Comparison of ENCODE assay signal across 8 mouse cellular contexts in the genomic region with DNA sequence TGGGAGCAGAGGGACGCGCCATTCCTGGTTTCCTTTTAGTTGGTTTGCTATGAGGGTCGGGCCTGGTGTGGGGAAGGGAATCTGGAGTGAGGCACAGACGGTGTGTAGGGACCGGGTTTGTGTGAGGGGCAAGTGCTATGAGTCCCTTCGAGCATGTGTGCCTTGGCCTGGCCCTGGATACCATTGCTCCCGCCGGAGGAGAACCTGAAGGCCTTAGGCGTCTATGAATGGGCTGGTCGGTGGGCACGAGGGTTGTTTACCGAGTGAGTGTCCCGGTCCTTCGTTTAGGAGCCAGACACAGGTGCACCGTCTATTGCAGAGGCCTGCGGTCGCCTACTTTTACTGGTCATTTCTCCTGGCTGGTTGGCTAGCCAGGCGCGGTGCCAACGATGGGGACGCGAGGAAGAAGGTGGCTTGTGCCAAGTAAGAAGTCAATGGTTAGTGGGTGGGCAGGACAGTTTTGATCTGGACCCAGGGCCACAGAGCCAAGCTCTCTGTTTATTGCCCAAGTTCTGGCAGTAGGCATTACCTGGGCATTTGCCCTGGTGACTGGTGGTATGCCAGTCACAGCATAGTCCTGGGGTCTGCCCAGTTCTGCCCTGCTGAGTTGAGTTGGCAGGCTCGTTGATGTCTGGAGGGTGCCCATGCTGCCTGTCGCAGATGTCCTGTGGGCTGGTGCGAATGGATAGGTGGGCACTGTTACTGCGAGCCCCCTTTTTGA. TPM values are rescaled to one million over a fixed set of nuclear protein-coding genes. Genes with fewer than 3 reads are reported as not detected.
DNase-seq lines count a peak whose midpoint lies in the region; ATAC-seq lines count a peak whose summit lies in the region.

No protein-coding gene starts in this region.

- no peak for DNase-seq in neural tube, embryonic 11.5 days (ENCODE audit: low spot score)
- no peak for DNase-seq in neural tube, embryonic 10.5 days (ENCODE audit: extremely low spot score, low spot score)
- peak; percentile 95 for DNase-seq in cerebellum, adult 8-10 months
- DNase-seq in frontal cortex, postnatal 10 days (ENCODE audit: low spot score in 2 of 2) = peak; percentile 63 to 64
- DNase-seq in hindbrain, embryonic 14.5 days (ENCODE audit: low spot score) = peak; percentile 35
- DNase-seq in left cerebral cortex, adult 8-10 months (ENCODE audit: low spot score in 2 of 2) = peak; percentile 60 to 70
- DNase-seq in lung, postnatal 36 days = peak; percentile 65
- peak; percentile 56 to 60 for DNase-seq in spleen, postnatal 10 days (ENCODE audit: low spot score in 2 of 2)

- peak overlapping the region; percentile 99 for H3K27ac ChIP-seq in neural tube, embryonic 11.5 days (ENCODE audit: low read depth, low read length)
- peak overlapping the region; percentile 100 for H3K27ac ChIP-seq in hindbrain, embryonic 14.5 days

- no peaks in the 10 kb centered on the region for H3K36me3 ChIP-seq in neural tube, embryonic 11.5 days (ENCODE audit: control insufficient read depth, insufficient read depth, low read length)
- peaks cover 2% of the 10 kb centered on the region; the same call in 1 of the 2 replicates for H3K36me3 ChIP-seq in hindbrain, embryonic 14.5 days (replicated peaks; ENCODE audit: control insufficient read depth, insufficient read depth)

- 20% methylated on average over 26 of the region's 26 CpGs for WGBS in neural tube, embryonic 11.5 days
- WGBS in hindbrain, embryonic 14.5 days = 15% methylated on average over 26 of the region's 26 CpGs

- peak overlapping the region; percentile 94 for H3K9ac ChIP-seq in neural tube, embryonic 11.5 days (ENCODE audit: low read length)
- H3K9ac ChIP-seq in hindbrain, embryonic 14.5 days = peak overlapping the region; percentile 79

- peak; percentile 56 for ATAC-seq in neural tube, embryonic 11.5 days (ENCODE audit: insufficient read depth, low FRiP score, low TSS enrichment)
- peak; percentile 34 for ATAC-seq in hindbrain, embryonic 14.5 days (ENCODE audit: low FRiP score)

- H3K27me3 ChIP-seq in neural tube, embryonic 11.5 days (ENCODE audit: control insufficient read depth, insufficient read depth, low read length) = no peaks in the 10 kb centered on the region
- H3K27me3 ChIP-seq in hindbrain, embryonic 14.5 days (ENCODE audit: control insufficient read depth, insufficient read depth, low read length) = no peaks in the 10 kb centered on the region

- peaks cover 8% of the 10 kb centered on the region; the same call in 1 of the 2 replicates for H3K4me1 ChIP-seq in neural tube, embryonic 11.5 days (ENCODE audit: control insufficient read depth, insufficient read depth, low read length)
- peaks cover 39% of the 10 kb centered on the region for H3K4me1 ChIP-seq in hindbrain, embryonic 14.5 days (replicated peaks; ENCODE audit: control insufficient read depth, insufficient read depth, low read length)

- H3K4me2 ChIP-seq in neural tube, embryonic 11.5 days (ENCODE audit: low read depth) = peak overlapping the region; percentile 88
- peak overlapping the region; percentile 97 for H3K4me2 ChIP-seq in hindbrain, embryonic 14.5 days (replicated peaks)

- H3K9me3 ChIP-seq in neural tube, embryonic 11.5 days (ENCODE audit: control insufficient read depth, low read length) = no peaks in the 10 kb centered on the region
- no peaks in the 10 kb centered on the region for H3K9me3 ChIP-seq in hindbrain, embryonic 14.5 days (ENCODE audit: control insufficient read depth, low read length)

- H3K4me3 ChIP-seq in neural tube, embryonic 11.5 days (ENCODE audit: low read depth, low read length) = peak overlapping the region; percentile 66
- H3K4me3 ChIP-seq in hindbrain, embryonic 14.5 days (replicated peaks; ENCODE audit: low read length) = peak overlapping the region; percentile 60

RNA-seq across cellular contexts. Expression of gene Cipc, which starts 1.0 kb away (rescaled TPM):
- 40.1 and 42.8 TPM in 2 replicates for polyA plus RNA-seq in neural tube, embryonic 11.5 days (2014; fragmentation: Nextera tagmentation; extraction: Ambion mirVana)
- polyA plus RNA-seq in hindbrain, embryonic 14.5 days (2014; fragmentation: Nextera tagmentation; extraction: Ambion mirVana) = 46.8 and 52.1 TPM in 2 replicates
- total RNA-seq in left cerebral cortex, adult 8-10 months (2022) = 100 to 1,000 TPM in 1 of 4 experiments, 10 to 100 TPM in 3; 95.7 to 109 (median 99.4) TPM

RNA-seq across cellular contexts. Expression of gene Zdhhc22, which starts 42.4 kb away (rescaled TPM):
- polyA plus RNA-seq in neural tube, embryonic 11.5 days (2014; fragmentation: Nextera tagmentation; extraction: Ambion mirVana) = 1.4 and 2.1 TPM in 2 replicates
- polyA plus RNA-seq in hindbrain, embryonic 14.5 days (2014; fragmentation: Nextera tagmentation; extraction: Ambion mirVana) = 14.9 and 15.6 TPM in 2 replicates
- 10 to 100 TPM; 46.9 to 56.7 (median 53.3) TPM for total RNA-seq in left cerebral cortex, adult 8-10 months (2022)

Comparison
In these comparisons a context has a peak if more than half of its experiments do, and no peak if none do; other contexts are left out.
1. DNase-seq: peak in cerebellum, adult 8-10 months (single experiment), frontal cortex, postnatal 10 days (2 of 2), hindbrain, embryonic 14.5 days (single experiment), left cerebral cortex, adult 8-10 months (2 of 2), lung, postnatal 36 days (single experiment) and spleen, postnatal 10 days (2 of 2); none in neural tube, embryonic 11.5 days (single experiment) and neural tube, embryonic 10.5 days (single experiment).